Mouse (Mus musculus): ENCODE results near the gene Gm49416. TPM values are rescaled to one million over a fixed set of nuclear protein-coding genes. Genes with fewer than 3 reads are reported as not detected.
A peak's percentile ranks its signal among the peaks of the same experiment; 100 is the strongest.

Gene Gm49416
- not detected in 2 replicates for polyA plus RNA-seq (2015; fragmentation: Nextera tagmentation; extraction: Ambion mirVana)

- H3K27ac ChIP-seq (replicated peaks), result peak within 1 kb of the TSS; percentile 89
- peak; percentile 85 for ATAC-seq (ENCODE audit: extremely low read depth, insufficient number of reproducible peaks, low FRiP score, low TSS enrichment)
- peaks cover 28% of the 10 kb centered on the region for H3K4me1 ChIP-seq
- peaks cover 15% of the 10 kb centered on the region for H3K36me3 ChIP-seq
- WGBS, result under 1% methylated on average over 58 of the region's 58 CpGs
- H3K9me3 ChIP-seq, result no peaks in the 10 kb centered on the region
- peak within 1 kb of the TSS; percentile 87 for H3K4me2 ChIP-seq
- peak within 1 kb of the TSS; percentile 80 for H3K4me3 ChIP-seq
- H3K27me3 ChIP-seq (replicated peaks), result no peaks in the 10 kb centered on the region
- peak within 1 kb of the TSS; percentile 89 for H3K9ac ChIP-seq
Measured at GRCm38 (mm10) chr19:8888511-8889385, at the start of gene Gm49416, which contains the start of gene 1810009A15Rik. Gene Gm49416 (plus strand): TSS chr19:8888926. Gene 1810009A15Rik (plus strand): TSS chr19:8888853.

GRCm38 (mm10) chr19:8839103-8839907, 49.4 kb upstream of the Gm49416 start, which contains the start of gene Gng3:
Gene Gng3 (minus strand): TSS chr19:8839194.
- ATAC-seq (ENCODE audit: extremely low read depth, insufficient number of reproducible peaks, low FRiP score, low TSS enrichment), result no peak

GRCm38 (mm10) chr19:8839908-8840791, 48.6 kb upstream of the Gm49416 start:
- 25% methylated on average over 29 of the region's 29 CpGs for WGBS
- peak; percentile 34; the same call in 1 of the 2 replicates for ATAC-seq (ENCODE audit: extremely low read depth, insufficient number of reproducible peaks, low FRiP score, low TSS enrichment)
- peak overlapping the region; percentile 55 for H3K27ac ChIP-seq (replicated peaks)

More at GRCm38 (mm10) chr19:8839103-8839907, 49.4 kb upstream of the Gm49416 start, which contains the start of gene Gng3:
- peak within 1 kb of the TSS; percentile 85 for H3K9ac ChIP-seq
- 56% methylated on average over 11 of the region's 11 CpGs for WGBS
- H3K4me1 ChIP-seq, result peaks cover 34% of the 10 kb centered on the region
- no peaks in the 10 kb centered on the region for H3K9me3 ChIP-seq
- H3K27ac ChIP-seq (replicated peaks), result peak within 1 kb of the TSS; percentile 95
- no peaks in the 10 kb centered on the region for H3K27me3 ChIP-seq (replicated peaks)
- peak within 1 kb of the TSS; percentile 87 for H3K4me2 ChIP-seq
- peaks cover 35% of the 10 kb centered on the region for H3K36me3 ChIP-seq
- peak within 1 kb of the TSS; percentile 62 for H3K4me3 ChIP-seq

GRCm38 (mm10) chr19:8841012-8841411, 47.7 kb upstream of the Gm49416 start:
- H3K4me2 ChIP-seq, result peak overlapping the region; percentile 85
- 91% methylated on average over 7 of the region's 7 CpGs for WGBS
- peaks cover 34% of the 10 kb centered on the region for H3K4me1 ChIP-seq
- no peak for ATAC-seq (ENCODE audit: extremely low read depth, insufficient number of reproducible peaks, low FRiP score, low TSS enrichment)
- H3K27ac ChIP-seq (replicated peaks), result no peak overlapping the region
- H3K9me3 ChIP-seq, result no peaks in the 10 kb centered on the region
- peaks cover 31% of the 10 kb centered on the region for H3K36me3 ChIP-seq
- H3K9ac ChIP-seq, result peak overlapping the region; percentile 84
- H3K4me3 ChIP-seq, result peak overlapping the region; percentile 68
- no peaks in the 10 kb centered on the region for H3K27me3 ChIP-seq (replicated peaks)

More at GRCm38 (mm10) chr19:8839908-8840791, 48.6 kb upstream of the Gm49416 start:
- Histone ChIP-seq H3K4me3 (peak overlapping the region; percentile 68), H3K4me2 (peak overlapping the region; percentile 85), H3K27me3 (replicated peaks) (no peaks in the 10 kb centered on the region), H3K36me3 (peaks cover 30% of the 10 kb centered on the region), H3K4me1 (peaks cover 34% of the 10 kb centered on the region), H3K9ac (peak overlapping the region; percentile 84), H3K9me3 (no peaks in the 10 kb centered on the region)

- Histone ChIP-seq H3K27me3 (replicated peaks) (no peaks in the 10 kb centered on the region), H3K27ac (replicated peaks) (no peak overlapping the region), H3K9me3 (no peaks in the 10 kb centered on the region), H3K4me2 (no peak overlapping the region), H3K4me3 (no peak overlapping the region), H3K9ac (no peak overlapping the region), H3K36me3 (peaks cover 46% of the 10 kb centered on the region), H3K4me1 (peaks cover 33% of the 10 kb centered on the region)
- 85% methylated on average over 6 of the region's 6 CpGs for WGBS
- ATAC-seq (ENCODE audit: extremely low read depth, insufficient number of reproducible peaks, low FRiP score, low TSS enrichment), result no peak
Measured at GRCm38 (mm10) chr19:8842961-8843360, 45.8 kb upstream of the Gm49416 start.

GRCm38 (mm10) chr19:8844371-8845129, 44.2 kb upstream of the Gm49416 start:
- ATAC-seq (ENCODE audit: extremely low read depth, insufficient number of reproducible peaks, low FRiP score, low TSS enrichment), result no peak
- Histone ChIP-seq H3K9ac (no peak overlapping the region; the same call in 1 of the 2 replicates), H3K4me2 (no peak overlapping the region), H3K36me3 (peaks cover 58% of the 10 kb centered on the region), H3K4me3 (no peak overlapping the region), H3K27ac (replicated peaks) (no peak overlapping the region), H3K4me1 (peaks cover 17% of the 10 kb centered on the region), H3K9me3 (no peaks in the 10 kb centered on the region), H3K27me3 (replicated peaks) (no peaks in the 10 kb centered on the region)
- WGBS, result 65% methylated on average over 5 of the region's 5 CpGs

GRCm38 (mm10) chr19:8848356-8848755, 40.4 kb upstream of the Gm49416 start:
- H3K27me3 ChIP-seq (replicated peaks), result no peaks in the 10 kb centered on the region
- WGBS, result 80% methylated on average over 5 of the region's 5 CpGs
- H3K9me3 ChIP-seq, result no peaks in the 10 kb centered on the region
- no peak overlapping the region for H3K27ac ChIP-seq (replicated peaks)
- peaks cover 49% of the 10 kb centered on the region for H3K36me3 ChIP-seq
- no peak for ATAC-seq (ENCODE audit: extremely low read depth, insufficient number of reproducible peaks, low FRiP score, low TSS enrichment)
- no peak overlapping the region for H3K4me2 ChIP-seq
- peaks cover 13% of the 10 kb centered on the region for H3K4me1 ChIP-seq
- H3K4me3 ChIP-seq, result no peak overlapping the region
- no peak overlapping the region for H3K9ac ChIP-seq

- H3K4me2 ChIP-seq, result peak within 1 kb of the TSS; percentile 47
- ATAC-seq (ENCODE audit: extremely low read depth, insufficient number of reproducible peaks, low FRiP score, low TSS enrichment), result no peak
- no peaks in the 10 kb centered on the region for H3K27me3 ChIP-seq (replicated peaks)
- 17% methylated on average over 7 of the region's 7 CpGs for WGBS
- H3K36me3 ChIP-seq, result peaks cover 37% of the 10 kb centered on the region
- H3K4me3 ChIP-seq, result peak within 1 kb of the TSS; percentile 13
- H3K4me1 ChIP-seq, result peaks cover 13% of the 10 kb centered on the region
- peak within 1 kb of the TSS; percentile 61 for H3K27ac ChIP-seq (replicated peaks)
- no peaks in the 10 kb centered on the region for H3K9me3 ChIP-seq
- H3K9ac ChIP-seq, result peak within 1 kb of the TSS; percentile 62
Measured at GRCm38 (mm10) chr19:8850402-8850901, 38.3 kb upstream of the Gm49416 start, which contains the start of gene Lrrn4cl. Gene Lrrn4cl (plus strand): TSS chr19:8850768.

GRCm38 (mm10) chr19:8851639-8852038, 37.1 kb upstream of the Gm49416 start:
- peaks cover 25% of the 10 kb centered on the region for H3K36me3 ChIP-seq
- ATAC-seq (ENCODE audit: extremely low read depth, insufficient number of reproducible peaks, low FRiP score, low TSS enrichment), result no peak
- 46% methylated on average over 7 of the region's 7 CpGs for WGBS

More at GRCm38 (mm10) chr19:8851639-8852038, 37.1 kb upstream of the Gm49416 start:
- peaks cover 13% of the 10 kb centered on the region for H3K4me1 ChIP-seq
- no peak overlapping the region for H3K4me2 ChIP-seq
- no peak overlapping the region for H3K9ac ChIP-seq
- H3K4me3 ChIP-seq, result no peak overlapping the region
- H3K27me3 ChIP-seq (replicated peaks), result no peaks in the 10 kb centered on the region
- no peaks in the 10 kb centered on the region for H3K9me3 ChIP-seq
- no peak overlapping the region for H3K27ac ChIP-seq (replicated peaks)

Measured in heart, embryonic 13.5 days (tissue).